Mouse (Mus musculus) megakaryocyte progenitor cell, adult 5-6 weeks (primary cell): ENCODE measurements at regions not wholly inside any gene's neighbourhood (a gene's known extent, or its start where the extent isn't known, plus 50 kb on each side); places are given as distances from the start of the nearest gene placed in this dataset.
A peak's percentile ranks its signal among the peaks of the same experiment; 100 is the strongest.

Experiments used
- ATAC-seq: replicated peaks from 2 replicates; pipeline ENCODE4 v1.8.0; 2016; ENCODE audit warnings: mild to moderate bottlenecking, moderate TSS enrichment, inconsistent platforms; ENCODE audit not compliant: poor library complexity

DNA sequence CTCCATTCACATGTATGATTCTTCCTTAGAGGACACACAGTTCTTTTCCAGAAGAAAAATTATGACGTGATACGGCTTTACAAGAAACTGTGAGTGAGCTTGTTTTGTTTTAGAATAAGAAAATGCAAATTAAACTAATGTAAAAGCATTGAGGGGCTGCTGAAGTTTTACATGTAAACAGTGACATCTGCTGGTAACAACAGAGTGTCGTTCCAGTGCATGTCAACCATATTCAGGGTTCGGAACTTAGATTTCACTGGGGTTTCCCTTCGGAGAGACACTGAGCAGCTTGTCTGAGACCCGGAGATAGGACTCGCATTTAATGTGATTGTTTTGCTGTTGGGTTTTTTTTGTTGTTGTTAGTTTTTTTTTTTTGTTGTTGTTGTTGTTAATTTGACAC, 148.4 kb upstream of the Ube3a start:
- peak; percentile 68; the same call in 1 of the 2 replicates for ATAC-seq
